Mouse (Mus musculus) gastrocnemius, postnatal 25 days (tissue): ENCODE results near the gene Tmem8. TPM values are rescaled to one million over a fixed set of nuclear protein-coding genes. Genes with fewer than 3 reads are reported as not detected.
"Not testable (repeated sequence)": the region's sequence is repeated elsewhere in the genome, so short reads cannot be mapped to it uniquely, and the experiment has no call there.

ENCODE experiments used
- DNase-seq: peaks from one replicate; pipeline ENCODE4 v3.0.0; 2022
- total RNA-seq, 2 experiments: library from RNA; stranded (reverse); gene quantifications; 1 replicate in 1 of 2; 2 replicates in 1 of 2; pipeline ENCODE4 v1.2.3; 2021

Gene Tmem8
- total RNA-seq, 2 experiments from 2014 or later, result 0.87 to 1.2 TPM

DNA sequence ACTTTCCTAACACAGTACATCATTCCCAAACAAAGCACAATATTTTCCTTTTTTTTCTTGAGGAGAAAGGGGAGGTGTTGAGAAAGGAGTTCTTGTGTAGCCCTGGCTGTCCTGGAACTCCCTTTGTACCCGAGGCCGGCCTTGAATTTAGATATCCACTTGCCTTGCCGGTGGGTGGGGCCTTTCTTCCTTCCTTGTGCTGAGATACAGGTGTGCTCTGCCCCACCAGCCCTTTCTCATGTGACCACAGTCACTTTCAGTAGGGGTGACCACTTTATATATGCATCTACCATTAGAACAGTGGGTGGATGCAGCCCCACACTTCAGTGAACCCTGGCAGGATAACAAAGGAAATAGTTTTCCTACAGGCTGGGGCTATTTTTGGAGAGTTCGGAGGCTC lies 1.4 kb upstream of the Tmem8 start:
- DNase-seq, result no peak

DNA sequence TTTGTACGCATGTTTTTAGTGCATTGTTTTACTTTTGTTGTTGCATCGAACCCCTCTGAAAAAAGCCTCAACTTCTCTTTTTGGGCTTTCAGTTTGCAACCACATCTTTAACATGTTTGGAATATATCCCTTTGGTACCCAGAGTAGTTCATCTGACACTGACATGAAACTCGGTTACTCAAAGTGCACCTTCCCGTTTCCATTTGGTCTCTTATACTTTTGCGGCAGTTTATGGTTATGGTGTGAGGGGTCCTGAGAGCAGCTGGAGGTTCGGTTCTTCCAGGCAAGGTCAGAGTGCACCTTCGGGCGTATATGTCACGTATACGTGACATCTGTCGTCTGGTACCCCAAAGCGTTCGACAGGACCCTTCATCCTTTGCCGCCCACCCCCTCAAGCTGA lies 348 bp upstream of the Tmem8 start:
- DNase-seq, result no peak

DNA sequence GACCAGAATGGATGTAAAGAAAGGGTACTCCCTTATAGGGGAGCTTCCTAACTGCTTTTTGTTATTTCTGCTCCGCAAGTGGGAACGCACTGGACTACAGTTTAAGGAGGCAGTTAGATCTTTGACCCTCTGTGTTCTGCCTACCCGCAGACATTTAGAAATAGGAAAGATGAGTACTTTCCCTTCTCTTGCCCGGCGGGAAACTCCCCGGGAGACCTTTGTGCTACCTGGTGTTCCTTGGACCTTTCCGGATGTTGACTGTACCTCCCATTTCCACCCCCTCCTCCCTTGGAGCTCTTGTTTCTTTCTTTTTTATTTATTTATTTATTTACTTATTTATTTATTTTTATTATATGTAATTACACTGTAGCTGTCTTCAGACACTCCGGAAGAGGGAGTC lies 962 bp downstream of the Tmem8 start:
- no peak for DNase-seq

DNA sequence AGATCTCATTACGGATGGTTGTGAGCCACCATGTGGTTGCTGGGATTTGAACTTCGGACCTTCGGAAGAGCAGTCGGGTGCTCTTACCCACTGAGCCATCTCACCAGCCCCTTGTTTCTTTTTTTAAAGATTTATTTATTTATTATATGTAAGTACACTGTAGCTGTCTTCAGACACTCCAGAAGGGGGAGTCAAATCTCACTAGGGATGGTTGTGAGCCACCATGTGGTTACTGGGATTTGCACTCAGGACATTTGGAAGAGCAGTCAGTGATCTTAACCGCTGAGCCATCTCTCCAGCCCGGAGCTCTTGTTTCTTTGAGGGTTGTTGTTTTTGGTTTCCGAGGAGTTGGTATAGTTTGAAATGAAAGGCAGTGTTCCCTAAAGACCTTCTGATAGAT lies 1.4 kb downstream of the Tmem8 start:
- not testable (repeated sequence) for DNase-seq

DNA sequence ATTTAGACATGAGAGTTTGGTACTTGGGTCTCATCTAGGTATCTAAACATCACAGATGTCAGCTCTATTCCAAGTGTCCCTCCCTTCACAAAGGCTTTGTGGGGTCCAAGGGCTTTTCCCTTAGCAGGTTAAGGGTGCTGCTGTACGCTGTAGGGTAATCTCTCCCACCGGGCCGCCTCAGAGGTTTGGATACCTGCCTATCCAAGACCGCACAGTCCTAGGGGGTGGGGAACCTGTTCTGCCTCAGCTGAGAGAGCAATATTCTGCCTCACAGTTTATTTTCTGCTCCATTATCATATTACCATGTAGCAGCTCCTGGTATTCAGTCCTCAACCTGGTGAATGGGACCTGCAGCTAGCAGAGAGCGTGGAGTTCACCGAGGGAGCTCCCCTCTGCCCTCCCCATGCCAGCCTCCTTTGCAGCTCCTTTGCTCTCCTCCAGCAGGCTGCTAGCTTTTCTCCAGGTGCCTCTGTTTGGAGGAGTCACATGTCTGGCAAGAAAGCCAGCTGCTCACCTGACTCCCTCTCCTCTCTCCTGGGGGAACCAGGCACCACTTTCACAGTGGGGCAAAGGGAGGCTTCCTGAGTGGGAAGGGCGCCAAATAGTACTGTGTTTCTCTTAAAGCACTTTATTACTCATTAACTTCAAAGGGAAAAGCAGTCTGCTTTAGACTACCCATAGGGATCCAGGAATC lies 2.3 kb downstream of the Tmem8 start:
- DNase-seq, result no peak

DNA sequence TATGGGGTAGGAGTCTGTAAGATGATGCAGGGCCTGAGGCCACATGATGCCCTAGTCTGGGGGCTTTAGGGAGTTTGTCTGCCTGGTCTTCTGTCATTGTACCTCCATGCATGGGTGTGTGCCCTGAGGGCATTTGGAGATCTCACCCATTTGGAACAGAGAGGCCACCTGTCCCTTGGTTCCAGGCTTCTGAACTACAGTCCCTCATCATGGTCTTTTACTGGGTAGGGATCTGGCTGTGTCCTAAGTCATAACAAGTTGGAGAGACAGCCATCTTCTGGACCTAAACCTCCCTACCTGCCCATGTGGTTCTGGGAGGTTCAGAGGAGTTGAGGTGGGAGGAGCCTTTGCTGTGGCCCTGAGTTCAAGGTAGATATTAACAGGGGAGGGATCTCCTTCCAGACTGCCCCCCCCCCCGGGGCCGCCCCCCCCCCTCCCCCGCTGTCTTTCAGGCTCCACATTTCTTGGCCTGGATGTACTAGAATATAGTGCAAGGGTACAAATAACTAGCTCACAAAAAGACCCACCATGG lies 2.9 kb downstream of the Tmem8 start:
- DNase-seq, result no peak

DNA sequence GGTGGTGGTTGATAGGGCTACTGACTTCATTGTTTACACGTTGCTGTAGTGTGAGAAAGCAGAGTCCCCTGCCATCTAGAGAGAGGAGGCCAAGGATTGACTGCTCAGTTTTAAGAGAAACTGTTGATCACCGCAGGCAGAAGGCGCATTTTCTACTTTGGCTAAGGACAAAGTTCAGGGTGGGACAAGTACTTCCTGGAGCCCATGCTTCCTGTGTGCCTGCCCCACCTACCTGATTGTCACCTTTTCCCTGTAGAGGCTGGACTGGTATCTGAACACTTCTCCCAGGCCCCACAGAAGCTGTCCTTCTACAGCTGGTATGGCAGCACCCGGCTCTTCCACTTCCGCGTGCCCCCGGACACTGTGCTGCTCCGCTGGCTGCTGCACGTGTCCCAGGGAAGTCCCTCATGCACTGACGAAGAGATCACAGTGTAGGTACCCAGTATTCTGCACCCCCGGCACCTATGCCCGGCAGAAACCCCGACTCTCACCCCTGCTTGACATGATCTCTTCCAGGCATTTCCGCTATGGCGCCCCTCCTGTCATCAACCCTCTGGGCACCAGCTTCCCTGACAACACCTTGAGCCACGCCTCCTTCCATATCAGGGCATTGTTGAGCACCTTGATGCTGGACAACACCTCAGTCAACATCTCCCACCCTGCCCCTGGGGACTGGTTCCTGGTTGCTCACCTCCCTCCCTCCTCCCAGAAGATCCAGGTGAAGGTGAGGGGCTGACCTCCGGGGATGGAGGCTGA lies 3.6 kb downstream of the Tmem8 start:
- no peak for DNase-seq

DNA sequence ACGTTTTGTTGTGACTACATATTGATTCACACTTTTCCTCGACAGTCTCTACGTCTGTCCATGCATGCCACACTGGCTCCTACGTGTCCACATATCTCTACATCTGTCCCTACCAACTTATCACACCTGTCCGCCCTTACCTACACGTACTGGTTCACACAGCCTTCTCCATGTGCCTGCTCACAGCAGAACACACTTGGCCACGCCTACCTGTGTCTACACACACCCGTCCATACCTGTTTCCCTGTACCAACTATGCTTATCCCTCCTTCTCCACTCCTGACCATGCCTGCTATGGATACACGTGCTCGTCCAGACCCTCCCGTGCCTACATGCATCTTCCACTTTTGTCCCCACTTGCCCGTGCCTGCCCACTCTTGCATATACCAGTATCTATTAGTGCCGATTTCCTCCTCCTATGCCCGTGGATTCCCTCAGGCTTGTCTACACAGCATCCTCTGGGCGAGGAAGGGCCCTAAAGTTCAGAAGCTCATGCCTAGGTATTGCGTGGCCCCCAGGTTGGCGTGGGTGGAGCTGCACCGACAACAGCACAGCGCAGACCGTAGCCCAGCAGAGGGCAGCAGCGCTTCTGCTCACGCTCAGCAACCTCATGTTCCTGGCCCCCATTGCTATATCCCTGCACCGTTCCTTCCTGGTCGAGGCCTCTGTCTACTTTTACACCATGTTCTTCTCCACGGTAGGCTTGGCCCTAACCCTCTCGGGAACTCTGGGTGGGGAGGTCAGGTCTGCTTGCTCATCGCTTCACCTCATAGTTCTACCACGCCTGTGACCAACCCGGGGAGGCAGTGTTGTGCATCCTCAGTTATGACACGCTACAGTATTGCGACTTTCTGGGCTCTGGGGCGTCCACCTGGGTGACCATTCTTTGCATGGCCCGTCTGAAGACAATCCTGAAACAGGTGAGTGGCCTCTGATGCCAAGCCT lies 6.9 kb downstream of the Tmem8 start:
- DNase-seq, result no peak

DNA sequence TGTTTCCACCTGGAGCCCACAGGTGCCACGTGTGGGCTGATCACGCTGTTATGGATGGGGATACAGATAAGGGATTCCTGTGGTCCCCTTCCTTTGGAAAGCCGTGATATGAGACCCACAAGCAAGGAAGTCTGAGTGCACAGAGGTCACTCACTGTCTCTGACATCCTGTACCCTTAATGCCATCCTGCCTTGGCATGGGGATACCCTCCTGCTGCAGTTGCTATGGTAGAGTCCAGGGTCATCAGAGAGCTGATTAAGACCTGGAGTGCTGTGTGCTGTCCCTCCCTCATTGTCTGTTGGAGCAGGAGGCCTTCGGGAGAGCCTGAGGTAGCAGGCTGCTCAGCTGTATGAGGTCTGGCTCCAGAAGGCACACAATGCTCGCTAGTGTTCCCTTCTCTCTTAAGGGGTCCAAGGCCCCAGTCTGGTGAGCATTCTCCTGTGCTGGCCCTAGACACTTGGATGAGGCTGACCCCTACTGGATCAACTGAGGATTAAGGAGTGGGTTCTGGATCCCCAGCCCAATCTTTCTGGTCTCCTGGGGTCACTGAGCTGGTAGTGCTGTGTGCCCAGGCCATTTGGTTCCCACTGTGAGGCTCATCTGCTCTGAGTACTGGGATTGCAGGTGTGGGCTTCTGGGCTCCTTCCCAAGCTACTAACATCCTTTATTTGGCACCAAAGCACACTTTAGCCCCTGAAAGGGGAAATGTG lies 9.5 kb downstream of the Tmem8 start:
- no peak for DNase-seq

DNA sequence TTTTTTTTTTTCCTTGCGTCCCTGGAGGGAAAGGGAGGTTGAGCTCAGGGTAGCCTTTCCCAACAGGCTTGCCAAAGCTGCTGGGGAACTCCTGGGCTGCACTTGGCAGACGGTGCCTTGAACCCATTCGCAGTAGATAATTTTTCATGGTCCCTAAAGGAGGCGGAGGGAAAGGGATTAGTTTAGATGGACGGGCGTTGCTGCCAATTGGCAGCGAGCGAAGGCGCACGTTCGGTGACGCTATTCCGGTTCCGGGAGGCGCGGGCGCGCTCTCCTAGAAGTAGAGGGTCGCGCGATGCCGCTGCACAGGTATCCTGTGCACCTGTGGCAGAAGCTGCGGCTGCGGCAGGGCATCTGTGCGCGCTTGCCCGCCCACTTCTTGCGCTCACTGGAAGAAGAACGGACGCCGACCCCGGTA lies 10.2 kb downstream of the Tmem8 start, which contains the start of gene Mrpl28:
Gene Mrpl28, plus strand, starts transcription at position 234 of the 418 bp plus-strand sequence.
- DNase-seq, result peak; percentile 91

DNA sequence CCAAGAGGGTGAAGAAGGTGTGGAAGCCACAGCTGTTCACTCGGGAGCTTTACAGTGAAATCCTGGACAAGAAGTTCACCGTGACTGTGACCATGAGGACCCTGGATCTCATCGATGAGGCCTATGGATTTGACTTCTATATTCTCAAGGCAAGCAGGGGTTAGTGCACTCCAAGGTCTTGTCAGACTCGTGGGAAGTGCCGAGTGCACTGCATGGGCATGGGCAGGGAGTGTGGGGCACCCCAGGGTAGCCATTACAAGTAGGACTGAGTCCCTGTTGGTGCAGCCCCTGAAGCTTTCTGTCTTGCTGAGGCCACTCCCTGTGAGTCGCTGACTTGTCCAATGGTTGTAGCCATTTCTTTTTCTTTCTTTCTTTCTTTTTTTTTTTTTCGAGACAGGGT lies 11.5 kb downstream of the Tmem8 start:
- DNase-seq, result no peak

DNA sequence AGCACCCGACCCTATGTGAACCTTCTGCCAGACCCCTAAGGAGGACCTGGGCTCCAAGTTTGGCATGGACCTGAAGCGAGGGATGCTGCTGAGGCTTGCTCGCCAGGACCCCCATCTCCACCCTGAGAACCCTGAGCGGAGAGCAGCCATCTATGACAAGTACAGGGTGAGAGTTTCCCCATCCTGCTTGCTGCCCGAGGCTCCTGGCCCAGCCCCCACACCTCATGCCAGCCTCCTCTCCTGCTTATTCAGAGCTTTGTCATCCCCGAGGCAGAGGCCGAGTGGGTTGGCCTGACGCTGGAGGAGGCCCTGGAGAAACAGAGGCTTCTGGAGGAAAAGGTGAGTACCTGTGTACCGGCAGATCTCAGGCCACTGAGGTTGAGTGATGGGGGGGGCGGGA lies 12.1 kb downstream of the Tmem8 start:
- no peak for DNase-seq

DNA sequence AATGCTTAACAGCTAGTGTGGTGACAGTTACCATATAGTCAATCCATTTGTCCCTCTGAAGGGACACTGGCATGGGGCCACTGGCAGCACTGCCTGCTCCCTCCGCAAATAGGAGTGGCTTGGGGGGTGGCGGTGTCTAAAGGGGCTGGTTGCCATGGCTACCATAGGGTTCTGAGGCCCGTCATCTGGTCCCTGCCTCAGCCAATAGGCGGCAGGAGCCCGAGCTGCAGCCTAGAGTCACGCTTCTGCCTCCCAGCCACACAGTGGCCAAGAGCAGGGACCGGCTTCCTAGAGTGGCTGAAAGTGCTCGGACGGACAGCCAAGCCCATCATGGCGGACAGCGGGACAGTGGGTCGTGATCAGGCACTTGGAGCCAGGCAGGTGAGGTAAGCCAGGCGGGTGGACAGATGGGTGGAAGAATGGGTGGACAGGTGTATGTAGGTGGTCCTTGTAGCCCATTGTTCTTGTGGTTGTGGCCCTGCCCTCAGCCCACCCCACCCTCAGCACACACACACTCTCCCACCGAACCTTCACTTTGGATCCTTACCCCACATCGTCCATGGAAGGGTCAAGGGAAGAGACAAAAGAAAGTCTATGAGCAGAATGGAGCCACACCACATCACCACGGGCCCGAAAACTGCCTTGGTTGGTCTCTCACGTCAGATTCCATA lies 18.1 kb downstream of the Tmem8 start:
- no peak for DNase-seq

DNA sequence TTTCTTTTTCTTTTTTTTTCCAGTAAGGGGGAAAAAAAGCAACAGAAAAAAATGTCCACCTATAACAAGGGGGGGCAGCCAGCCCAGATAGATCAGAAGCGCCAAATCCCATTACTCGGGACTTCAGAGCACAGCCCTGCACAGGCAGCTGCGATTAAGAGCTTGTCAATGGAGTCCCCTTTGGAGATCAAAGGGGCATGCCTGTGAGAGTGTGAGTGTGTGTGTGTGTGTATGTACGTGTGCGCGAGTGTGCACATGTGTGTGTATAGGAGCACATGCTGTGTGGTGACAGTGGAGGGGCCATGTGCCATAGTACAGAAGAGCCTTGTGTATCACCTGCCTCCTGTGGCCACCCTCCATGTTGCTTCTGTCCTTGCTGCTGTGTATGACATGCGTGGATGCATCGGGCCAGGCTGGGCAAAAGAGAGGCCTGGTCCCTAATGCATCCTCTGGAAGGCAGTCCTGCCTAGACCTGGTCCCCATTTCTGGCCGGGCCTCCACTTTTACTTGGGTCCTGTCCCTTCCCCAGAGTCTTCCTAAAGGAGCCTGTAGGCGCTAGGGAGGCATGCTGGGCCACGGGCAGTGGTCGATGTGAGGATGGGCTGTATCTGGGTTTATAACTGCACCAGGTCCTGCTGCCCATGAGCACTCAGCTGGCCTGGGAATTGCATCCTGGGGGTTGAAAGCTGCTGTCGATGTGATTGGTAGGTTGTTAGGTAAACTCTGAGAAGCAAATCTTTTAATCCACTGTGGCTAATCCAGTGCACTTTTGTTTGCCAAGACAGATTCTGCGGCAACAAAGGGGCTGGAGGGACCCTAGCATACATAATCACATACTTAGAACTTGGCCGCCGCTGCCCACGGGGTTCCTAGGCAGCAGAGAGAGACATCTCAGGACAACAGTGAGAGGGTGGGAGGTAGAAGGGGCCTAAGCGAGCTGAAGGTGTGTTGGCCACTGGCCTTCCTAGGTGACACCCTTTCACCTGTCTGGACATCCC lies 19.1 kb downstream of the Tmem8 start:
- no peak for DNase-seq

DNA sequence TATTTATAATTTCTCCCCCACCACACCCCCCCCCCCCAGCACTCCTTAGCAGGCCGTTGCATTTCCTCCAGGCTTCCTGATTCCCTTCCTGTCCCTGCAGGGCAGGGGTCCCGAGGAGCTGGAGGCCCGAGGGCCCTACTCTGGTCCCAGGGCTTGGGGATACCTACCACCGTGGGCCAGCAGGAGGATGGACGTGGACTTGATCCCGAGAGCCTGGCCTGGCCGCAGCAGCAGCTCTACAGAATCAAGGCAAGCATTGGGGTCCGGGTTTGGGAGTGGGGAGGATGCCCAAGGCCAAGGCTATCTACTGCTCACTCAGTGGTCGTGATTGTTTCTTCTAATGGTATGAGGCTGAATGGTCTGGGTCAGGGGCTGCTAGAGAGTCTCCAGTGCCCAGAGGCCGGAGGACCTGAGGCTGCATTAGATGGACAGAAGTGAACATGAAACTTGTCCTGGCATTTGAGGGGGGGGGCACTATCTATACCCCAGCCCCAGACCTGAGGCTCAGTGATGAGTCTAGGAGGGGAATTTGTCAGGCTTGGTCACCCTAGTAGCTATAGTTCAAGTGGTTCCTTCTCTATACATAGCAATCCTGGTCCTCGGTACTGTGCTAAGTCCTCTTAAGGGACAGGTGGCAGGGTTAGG lies 24.1 kb downstream of the Tmem8 start:
- DNase-seq, result no peak

DNA sequence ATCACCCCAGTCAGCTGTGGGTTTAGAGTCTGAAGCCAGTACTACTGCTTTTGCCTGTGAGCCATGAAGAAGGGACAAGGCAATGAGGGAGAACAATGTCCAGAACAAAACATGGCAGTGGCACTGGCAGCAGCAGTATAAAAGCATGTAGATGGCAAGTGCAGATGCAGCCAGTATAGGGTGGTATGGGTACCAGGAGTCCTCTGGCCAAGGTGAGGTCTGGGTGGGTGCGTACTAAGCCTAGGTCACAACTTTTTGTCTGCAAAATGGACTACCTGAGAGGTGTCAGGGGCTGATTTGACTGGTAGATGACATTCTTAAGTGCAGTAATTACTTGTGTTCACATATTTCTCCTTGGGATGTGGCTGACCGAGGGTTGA lies 24.6 kb downstream of the Tmem8 start:
- no peak for DNase-seq

DNA sequence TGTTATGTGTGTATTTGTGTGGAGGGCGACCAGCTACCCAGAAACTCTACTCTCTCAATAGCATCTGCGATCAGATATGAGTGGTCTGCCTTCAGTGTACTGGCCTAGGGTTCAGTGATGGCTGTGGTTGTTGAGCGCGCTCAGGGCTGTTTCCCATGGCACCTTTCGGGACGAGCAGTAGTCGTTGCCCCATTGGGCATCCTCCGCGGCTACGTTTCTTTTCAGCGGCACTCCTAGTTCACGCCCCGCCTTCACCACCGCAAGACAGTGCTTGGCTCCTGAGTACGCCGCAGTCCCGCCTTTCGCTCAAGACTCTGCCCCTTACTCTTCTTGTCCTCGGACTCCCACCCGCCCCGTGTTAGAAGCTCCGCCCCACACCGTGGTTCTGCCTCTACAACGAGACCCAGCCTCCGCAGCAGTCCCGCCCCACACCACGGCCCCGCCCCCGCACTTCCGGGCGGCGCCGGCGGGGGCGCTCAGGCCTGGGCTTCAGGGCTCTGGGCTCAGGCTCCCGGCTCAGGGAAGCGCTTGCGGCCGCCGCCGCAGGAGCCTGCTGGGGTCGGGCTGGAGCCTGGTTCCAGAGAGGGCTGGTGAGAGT lies 25.2 kb downstream of the Tmem8 start, which contains the start of gene Axin1:
Gene Axin1, plus strand, starts transcription at position 450 of the 598 bp plus-strand sequence.
- DNase-seq, result peak; percentile 95

DNA sequence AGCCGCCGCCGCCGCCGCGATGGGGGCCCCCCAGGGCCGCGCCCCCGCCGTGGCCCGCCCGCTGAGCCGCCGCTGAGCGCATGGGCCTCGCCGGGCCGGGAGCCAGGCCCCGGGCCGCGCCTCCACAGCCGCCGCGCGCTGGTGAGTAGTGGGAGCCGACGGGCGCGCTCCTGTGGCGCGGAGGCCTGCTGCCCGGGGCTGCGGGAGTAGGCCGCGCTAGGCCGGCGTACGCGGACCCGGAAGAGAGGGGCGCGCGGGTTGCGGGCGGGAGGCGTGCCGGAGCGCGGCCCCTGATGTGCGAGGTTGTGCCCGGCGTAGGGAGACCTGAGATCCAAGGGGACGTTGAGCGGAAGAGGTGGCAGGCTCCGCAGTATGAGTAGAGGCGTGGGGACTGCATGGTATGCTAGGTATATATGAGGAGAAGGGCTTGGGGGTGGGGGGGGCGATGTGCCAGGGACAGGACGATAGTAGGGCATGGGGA lies 25.8 kb downstream of the Tmem8 start:
- DNase-seq, result no peak

DNA sequence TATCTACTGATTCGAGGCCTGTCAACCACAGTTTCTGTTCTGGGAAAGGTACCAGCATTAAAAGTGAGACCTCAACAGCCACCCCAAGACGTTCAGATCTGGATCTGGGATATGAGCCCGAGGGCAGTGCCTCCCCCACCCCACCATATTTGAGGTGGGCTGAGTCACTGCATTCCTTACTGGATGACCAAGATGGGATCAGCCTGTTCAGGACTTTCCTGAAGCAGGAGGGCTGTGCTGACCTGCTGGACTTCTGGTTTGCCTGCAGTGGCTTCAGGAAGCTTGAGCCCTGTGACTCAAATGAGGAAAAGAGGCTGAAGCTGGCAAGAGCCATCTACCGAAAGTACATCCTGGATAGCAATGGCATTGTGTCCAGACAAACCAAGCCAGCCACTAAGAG lies 29.7 kb downstream of the Tmem8 start:
- no peak for DNase-seq
